Mouse (Mus musculus): ENCODE data around the gene Mgst3.

Mgst3 gene

GRCm38 (mm10) chr1:167380223-167380622 is 13.4 kb downstream of the Mgst3 start:
- TF ChIP-seq GATA4 (IDR thresholded peaks at IDR 0.05; ENCODE audit: insufficient replicate concordance, low read length) = no peak

GRCm38 (mm10) chr1:167379751-167380150 is 13.9 kb downstream of the Mgst3 start:
- no peak for TF ChIP-seq GATA4 (IDR thresholded peaks at IDR 0.05; ENCODE audit: insufficient replicate concordance, low read length)

- TF ChIP-seq GATA4 (IDR thresholded peaks at IDR 0.05; ENCODE audit: insufficient replicate concordance, low read length) = no peak
These were observed 15.6 kb downstream of the Mgst3 start for GRCm38 (mm10) chr1:167378019-167378418.

- no peak for TF ChIP-seq GATA4 (IDR thresholded peaks at IDR 0.05; ENCODE audit: insufficient replicate concordance, low read length)
These were observed 18.7 kb downstream of the Mgst3 start for GRCm38 (mm10) chr1:167374942-167375341.

GRCm38 (mm10) chr1:167374003-167374784 is 19.4 kb downstream of the Mgst3 start:
- no peak for TF ChIP-seq GATA4 (IDR thresholded peaks at IDR 0.05; ENCODE audit: insufficient replicate concordance, low read length)

GRCm38 (mm10) chr1:167372739-167373138 is 20.9 kb downstream of the Mgst3 start:
- no peak for TF ChIP-seq GATA4 (IDR thresholded peaks at IDR 0.05; ENCODE audit: insufficient replicate concordance, low read length)

- TF ChIP-seq GATA4 (IDR thresholded peaks at IDR 0.05; ENCODE audit: insufficient replicate concordance, low read length) = no peak
These were observed 23.7 kb downstream of the Mgst3 start for GRCm38 (mm10) chr1:167369905-167370304.

GRCm38 (mm10) chr1:167368513-167368912 is 25.1 kb downstream of the Mgst3 start:
- no peak for TF ChIP-seq GATA4 (IDR thresholded peaks at IDR 0.05; ENCODE audit: insufficient replicate concordance, low read length)

- no peak for TF ChIP-seq GATA4 (IDR thresholded peaks at IDR 0.05; ENCODE audit: insufficient replicate concordance, low read length)
These were observed 25.6 kb downstream of the Mgst3 start for GRCm38 (mm10) chr1:167368018-167368417.

- TF ChIP-seq GATA4 (IDR thresholded peaks at IDR 0.05; ENCODE audit: insufficient replicate concordance, low read length) = no peak
These were observed 27.0 kb downstream of the Mgst3 start for GRCm38 (mm10) chr1:167366621-167367020.

GRCm38 (mm10) chr1:167365808-167366207 is 27.8 kb downstream of the Mgst3 start:
- no peak for TF ChIP-seq GATA4 (IDR thresholded peaks at IDR 0.05; ENCODE audit: insufficient replicate concordance, low read length)

- no peak for TF ChIP-seq GATA4 (IDR thresholded peaks at IDR 0.05; ENCODE audit: insufficient replicate concordance, low read length)
These were observed 30.3 kb downstream of the Mgst3 start for GRCm38 (mm10) chr1:167363322-167363721.

GRCm38 (mm10) chr1:167362819-167363218 is 30.8 kb downstream of the Mgst3 start:
- TF ChIP-seq GATA4 (IDR thresholded peaks at IDR 0.05; ENCODE audit: insufficient replicate concordance, low read length) = no peak

- no peak for TF ChIP-seq GATA4 (IDR thresholded peaks at IDR 0.05; ENCODE audit: insufficient replicate concordance, low read length)
These were observed 33.4 kb downstream of the Mgst3 start for GRCm38 (mm10) chr1:167360268-167360667.

- TF ChIP-seq GATA4 (IDR thresholded peaks at IDR 0.05; ENCODE audit: insufficient replicate concordance, low read length) = no peak
These were observed 34.9 kb downstream of the Mgst3 start for GRCm38 (mm10) chr1:167358731-167359130.

GRCm38 (mm10) chr1:167357387-167357786 is 36.3 kb downstream of the Mgst3 start:
- no peak for TF ChIP-seq GATA4 (IDR thresholded peaks at IDR 0.05; ENCODE audit: insufficient replicate concordance, low read length)

- no peak for TF ChIP-seq GATA4 (IDR thresholded peaks at IDR 0.05; ENCODE audit: insufficient replicate concordance, low read length)
These were observed 41.2 kb downstream of the Mgst3 start for GRCm38 (mm10) chr1:167352403-167352802.

Measured in liver, adult (tissue).